Mouse (Mus musculus): ENCODE measurements at regions not wholly inside any gene's neighbourhood (a gene's known extent, or its start where the extent isn't known, plus 50 kb on each side); places are given as distances from the start of the nearest gene placed in this dataset.

- no peak for DNase-seq (ENCODE audit: low spot score)
Observed at GRCm38 (mm10) chr15:93961950-93962349, 366.3 kb upstream of the Prickle1 start.

- no peak for DNase-seq (ENCODE audit: low spot score)
Observed at GRCm38 (mm10) chr15:93959931-93960330, 364.2 kb upstream of the Prickle1 start.

- no peak for DNase-seq (ENCODE audit: low spot score)
Observed at GRCm38 (mm10) chr15:93958086-93958485, 362.4 kb upstream of the Prickle1 start.

GRCm38 (mm10) chr15:93956801-93957200 lies 361.1 kb upstream of the Prickle1 start:
- no peak for DNase-seq (ENCODE audit: low spot score)

- DNase-seq (ENCODE audit: low spot score): no peak
Observed at GRCm38 (mm10) chr15:93953548-93953947, 357.9 kb upstream of the Prickle1 start.

GRCm38 (mm10) chr15:93950441-93950840 lies 354.8 kb upstream of the Prickle1 start:
- DNase-seq (ENCODE audit: low spot score): no peak

GRCm38 (mm10) chr15:93948902-93949301 lies 353.2 kb upstream of the Prickle1 start:
- no peak for DNase-seq (ENCODE audit: low spot score)

- DNase-seq (ENCODE audit: low spot score): no peak
Observed at GRCm38 (mm10) chr15:93943545-93943944, 347.9 kb upstream of the Prickle1 start.

GRCm38 (mm10) chr15:93932971-93933496 lies 337.3 kb upstream of the Prickle1 start:
- DNase-seq (ENCODE audit: low spot score): peak; percentile 20

- DNase-seq (ENCODE audit: low spot score): no peak
Observed at GRCm38 (mm10) chr15:93926842-93927241, 331.2 kb upstream of the Prickle1 start.

- no peak for DNase-seq (ENCODE audit: low spot score)
Observed at GRCm38 (mm10) chr15:93926262-93926661, 330.6 kb upstream of the Prickle1 start.

GRCm38 (mm10) chr15:93921457-93922234 lies 326.0 kb upstream of the Prickle1 start:
- no peak for DNase-seq (ENCODE audit: low spot score)

GRCm38 (mm10) chr15:93920996-93921395 lies 325.3 kb upstream of the Prickle1 start:
- no peak for DNase-seq (ENCODE audit: low spot score)

- no peak for DNase-seq (ENCODE audit: low spot score)
Observed at GRCm38 (mm10) chr15:93919577-93919976, 323.9 kb upstream of the Prickle1 start.

GRCm38 (mm10) chr15:93916856-93917255 lies 321.2 kb upstream of the Prickle1 start:
- peak; percentile 31 for DNase-seq (ENCODE audit: low spot score)

GRCm38 (mm10) chr15:93913462-93913861 lies 317.8 kb upstream of the Prickle1 start:
- DNase-seq (ENCODE audit: low spot score): no peak

GRCm38 (mm10) chr15:93913041-93913440 lies 317.4 kb upstream of the Prickle1 start:
- DNase-seq (ENCODE audit: low spot score): no peak

- DNase-seq (ENCODE audit: low spot score): no peak
Observed at GRCm38 (mm10) chr15:93910981-93911431, 315.3 kb upstream of the Prickle1 start.

- DNase-seq (ENCODE audit: low spot score): no peak
Observed at GRCm38 (mm10) chr15:93910158-93910557, 314.5 kb upstream of the Prickle1 start.

- no peak for DNase-seq (ENCODE audit: low spot score)
Observed at GRCm38 (mm10) chr15:93903671-93904603, 308.2 kb upstream of the Prickle1 start.

GRCm38 (mm10) chr15:93882826-93883225 lies 287.1 kb upstream of the Prickle1 start:
- DNase-seq (ENCODE audit: low spot score): no peak

GRCm38 (mm10) chr15:93881276-93881675 lies 285.6 kb upstream of the Prickle1 start:
- DNase-seq (ENCODE audit: low spot score): no peak

- no peak for DNase-seq (ENCODE audit: low spot score)
Observed at GRCm38 (mm10) chr15:93880302-93880701, 284.6 kb upstream of the Prickle1 start.
